8 mouse cellular contexts compared by ENCODE assay signal in genomic region chr9:124423552-124424291, GRCm38 (mm10). TPM values are rescaled to one million over a fixed set of nuclear protein-coding genes. Genes with fewer than 3 reads are reported as not detected.
DNase-seq lines count a peak whose midpoint lies in the region; ATAC-seq and TF ChIP-seq lines count a peak whose summit lies in the region.

No protein-coding gene starts in this region.

- peak overlapping the region; percentile 87 for H3K4me3 ChIP-seq in cerebellum, adult 2 months (replicated peaks; ENCODE audit: insufficient read depth, low read depth, low read length)
- peak overlapping the region; percentile 78 for H3K4me3 ChIP-seq in hindbrain, embryonic 10.5 days
- peak overlapping the region; percentile 73 for H3K4me3 ChIP-seq in lung, postnatal 0 days (ENCODE audit: low read depth, low read length)

- H3K4me2 ChIP-seq in lung, postnatal 0 days (replicated peaks; ENCODE audit: low read depth, low read length): peak overlapping the region; percentile 70

- peak; percentile 63 for ATAC-seq in frontal cortex, adult (ENCODE audit: low TSS enrichment)
- ATAC-seq in lung, postnatal 0 days: peak; percentile 65

- under 1% methylated on average over 74 of the region's 74 CpGs for WGBS in cerebellum, adult 2 months
- WGBS in hindbrain, embryonic 10.5 days: under 1% methylated on average over 74 of the region's 74 CpGs
- 1% methylated on average over 73 of the region's 74 CpGs for WGBS in lung, postnatal 0 days

- TF ChIP-seq EP300 in lung, postnatal 0 days (IDR thresholded peaks at IDR 0.05): peak; percentile 56; the same call in 1 of the 2 replicates

- peak; percentile 95 for DNase-seq in MEL-GATA-1-ER (ENCODE audit: extremely low read depth, low read depth)
- DNase-seq in cerebellum, adult 2 months: peak; percentile 97 to 99
- DNase-seq in hindbrain, embryonic 10.5 days (ENCODE audit: low spot score): peak; percentile 97
- peak; percentile 99 for DNase-seq in layer of hippocampus, adult 9-11 months
- DNase-seq in lung, postnatal 0 days (ENCODE audit: low spot score): peak; percentile 99
- peak; percentile 96 for DNase-seq in ovary, postnatal 36 days (ENCODE audit: low spot score)
- DNase-seq in thymus, postnatal 25 days: peak; percentile 97

- no peaks in the 10 kb centered on the region for H3K9me3 ChIP-seq in hindbrain, embryonic 10.5 days
- no peaks in the 10 kb centered on the region for H3K9me3 ChIP-seq in lung, postnatal 0 days (ENCODE audit: low read length)

- H3K27ac ChIP-seq in cerebellum, adult 2 months (ENCODE audit: insufficient read depth, low read length): peak overlapping the region; percentile 89
- H3K27ac ChIP-seq in hindbrain, embryonic 10.5 days: peak overlapping the region; percentile 99
- H3K27ac ChIP-seq in lung, postnatal 0 days (ENCODE audit: low read length): peak overlapping the region; percentile 99

- TF ChIP-seq CTCF in cerebellum, adult 2 months (IDR thresholded peaks at IDR 0.05; ENCODE audit: borderline replicate concordance, insufficient read depth, low read depth, low read length): no peak
- TF ChIP-seq CTCF in lung, postnatal 0 days (IDR thresholded peaks at IDR 0.05): 0 out of 2 replicates have a peak, but pooled peaks have one; percentile 3

- H3K4me1 ChIP-seq in cerebellum, adult 2 months (ENCODE audit: control insufficient read depth, insufficient read depth, low read length): no peaks in the 10 kb centered on the region
- peaks cover 6% of the 10 kb centered on the region for H3K4me1 ChIP-seq in hindbrain, embryonic 10.5 days (replicated peaks)
- H3K4me1 ChIP-seq in lung, postnatal 0 days (ENCODE audit: insufficient read depth, low read depth, low read length): no peaks in the 10 kb centered on the region

- H3K36me3 ChIP-seq in hindbrain, embryonic 10.5 days: no peaks in the 10 kb centered on the region
- no peaks in the 10 kb centered on the region for H3K36me3 ChIP-seq in lung, postnatal 0 days (ENCODE audit: insufficient read depth, low read length)

- no peak; the same call in 1 of the 2 replicates for TF ChIP-seq POLR2A in cerebellum, adult 2 months (IDR thresholded peaks at IDR 0.05; ENCODE audit: borderline replicate concordance, insufficient read depth, low read length)

- H3K9ac ChIP-seq in lung, postnatal 0 days (replicated peaks; ENCODE audit: low read depth): peak overlapping the region; percentile 76

- H3K27me3 ChIP-seq in cerebellum, adult 2 months (ENCODE audit: control insufficient read depth, insufficient read depth, low read length): no peaks in the 10 kb centered on the region
- H3K27me3 ChIP-seq in hindbrain, embryonic 10.5 days (ENCODE audit: insufficient read depth, poor library complexity, severe bottlenecking): no peaks in the 10 kb centered on the region
- H3K27me3 ChIP-seq in lung, postnatal 0 days (replicated peaks; ENCODE audit: insufficient read depth, low read length): no peaks in the 10 kb centered on the region

RNA-seq across cellular contexts. Expression of gene Ppp2r3d, which starts 53.0 kb away (rescaled TPM):
- polyA plus RNA-seq in cerebellum, adult 2 months (2012; rRNA removed): 163 and 167 TPM in 2 replicates
- 142 and 209 TPM in 2 replicates for polyA plus RNA-seq in hindbrain, embryonic 10.5 days (2016; fragmentation: Nextera tagmentation; extraction: Ambion mirVana)
- 118 and 125 TPM in 2 replicates for polyA plus RNA-seq in lung, postnatal 0 days (2015; fragmentation: Nextera tagmentation; extraction: Ambion mirVana)

Comparison
In these comparisons a context has a peak if more than half of its experiments do, and no peak if none do; other contexts are left out.
1. Peak in every context shown above with its lines: DNase-seq, ATAC-seq, H3K4me3 ChIP-seq and H3K27ac ChIP-seq.